In the genomic region with DNA sequence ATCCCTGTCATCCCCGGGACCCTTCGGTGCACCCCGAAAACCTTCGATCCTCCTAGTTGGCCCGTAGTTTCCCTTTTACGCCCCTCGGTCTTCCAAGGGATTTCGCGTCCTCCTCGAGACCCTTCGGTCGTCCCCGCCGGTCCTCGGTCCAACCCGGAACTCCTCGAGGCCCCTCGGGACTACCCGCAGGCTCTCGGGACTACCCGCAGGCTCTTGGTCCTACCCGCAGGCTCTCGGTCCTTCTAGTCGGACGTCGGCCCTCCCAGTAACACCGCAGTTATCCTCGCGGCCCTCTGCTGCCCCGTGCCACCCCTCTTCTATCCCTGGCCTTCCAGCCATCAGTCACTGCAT, we compare ENCODE assay signal across 8 mouse cellular contexts. TPM values are rescaled to one million over a fixed set of nuclear protein-coding genes. Genes with fewer than 3 reads are reported as not detected.
DNase-seq lines count a peak whose midpoint lies in the region; ATAC-seq and TF ChIP-seq lines count a peak whose summit lies in the region.

No protein-coding gene starts in this region.

- ATAC-seq in embryonic facial prominence, embryonic 12.5 days (ENCODE audit: insufficient number of reproducible peaks, insufficient read depth, low FRiP score, low TSS enrichment): peak; percentile 47; the same call in 1 of the 2 replicates
- ATAC-seq in hindbrain, embryonic 11.5 days (ENCODE audit: low FRiP score): peak; percentile 58
- ATAC-seq in midbrain, embryonic 16.5 days: peak; percentile 41

- H3K27ac ChIP-seq in gastrocnemius, adult 2 months: peak overlapping the region; percentile 92
- no peak overlapping the region for H3K27ac ChIP-seq in ES-E14 (ENCODE audit: insufficient read depth, low read depth, low read length, poor library complexity, severe bottlenecking)
- H3K27ac ChIP-seq in embryonic facial prominence, embryonic 12.5 days: no peak overlapping the region
- no peak overlapping the region for H3K27ac ChIP-seq in hindbrain, embryonic 11.5 days (ENCODE audit: low read depth, low read length)
- no peak overlapping the region; the same call in 1 of the 2 replicates for H3K27ac ChIP-seq in midbrain, embryonic 16.5 days (ENCODE audit: low read length)

- in situ Hi-C loops in ES-E14 (cut with MboI; ENCODE audit: low sequenced_read_pairs in 2 of 2, unreplicated experiment in 2 of 2): no loop called here

- DNase-seq in gastrocnemius, adult 2 months: peak; percentile 40
- DNase-seq in gastrocnemius, adult 8-10 months (ENCODE audit: low spot score in 2 of 2): no peak
- DNase-seq in ES-E14 (ENCODE audit: low read depth, low spot score) (no peak), liver (peak; percentile 30)
- peak; percentile 44 for DNase-seq in hindbrain, embryonic 11.5 days (ENCODE audit: low spot score)
- peak; percentile 23 for DNase-seq in yolk sac, embryonic 10.5 days (ENCODE audit: low spot score)

- peaks cover 0 to 4% of the 10 kb centered on the region in 2 experiments; a peak in 1 of 4 replicates for H3K4me1 ChIP-seq in ES-E14 (ENCODE audit: control insufficient read depth in 2 of 2, insufficient read depth in 2 of 2, low read length in 2 of 2, poor library complexity in 1 of 2)
- H3K4me1 ChIP-seq in embryonic facial prominence, embryonic 12.5 days: peaks cover 7% of the 10 kb centered on the region
- peaks cover 2% of the 10 kb centered on the region; the same call in 1 of the 2 replicates for H3K4me1 ChIP-seq in hindbrain, embryonic 11.5 days (replicated peaks; ENCODE audit: control insufficient read depth, insufficient read depth, low read length)
- H3K4me1 ChIP-seq in midbrain, embryonic 16.5 days (ENCODE audit: control insufficient read depth, insufficient read depth, low read length): peaks cover 15% of the 10 kb centered on the region

- H3K4me3 ChIP-seq in gastrocnemius, adult 2 months: peak overlapping the region; percentile 99
- H3K4me3 ChIP-seq in ES-E14 (ENCODE audit: insufficient read depth in 1 of 2, low read depth in 1 of 2, low read length in 2 of 2, poor library complexity in 1 of 2, severe bottlenecking in 1 of 2): peak overlapping the region; percentile 90 to 94
- peak overlapping the region; percentile 96 for H3K4me3 ChIP-seq in embryonic facial prominence, embryonic 12.5 days
- peak overlapping the region; percentile 95 for H3K4me3 ChIP-seq in hindbrain, embryonic 11.5 days (ENCODE audit: low read depth, low read length)
- H3K4me3 ChIP-seq in midbrain, embryonic 16.5 days (ENCODE audit: low read depth, low read length): peak overlapping the region; percentile 80

- intact Hi-C loops in gastrocnemius, adult 2 months (cut with DNase I): no loop called here

- peak overlapping the region; percentile 95 for H3K9ac ChIP-seq in ES-E14 (ENCODE audit: insufficient read depth, low read depth, low read length, poor library complexity, severe bottlenecking)
- peak overlapping the region; percentile 95 for H3K9ac ChIP-seq in embryonic facial prominence, embryonic 12.5 days
- peak overlapping the region; percentile 96 for H3K9ac ChIP-seq in hindbrain, embryonic 11.5 days (ENCODE audit: low read depth, low read length)
- H3K9ac ChIP-seq in midbrain, embryonic 16.5 days (ENCODE audit: low read depth, low read length): peak overlapping the region; percentile 88

- under 1% methylated on average over 30 of the region's 30 CpGs for WGBS in embryonic facial prominence, embryonic 12.5 days
- whole genome bisulfite sequencing in hindbrain, embryonic 11.5 days: under 1% methylated on average over 30 of the region's 30 CpGs
- WGBS in midbrain, embryonic 16.5 days: under 1% methylated on average over 30 of the region's 30 CpGs

- peaks cover 30% of the 10 kb centered on the region for H3K36me3 ChIP-seq in ES-E14 (ENCODE audit: control insufficient read depth, insufficient read depth, low read length, poor library complexity, severe bottlenecking)
- peaks cover 38% of the 10 kb centered on the region for H3K36me3 ChIP-seq in embryonic facial prominence, embryonic 12.5 days
- peaks cover 15% of the 10 kb centered on the region for H3K36me3 ChIP-seq in hindbrain, embryonic 11.5 days (ENCODE audit: control insufficient read depth, insufficient read depth, low read length)
- H3K36me3 ChIP-seq in midbrain, embryonic 16.5 days (ENCODE audit: control insufficient read depth, insufficient read depth, low read length): peaks cover 29% of the 10 kb centered on the region

- H3K9me3 ChIP-seq in ES-E14 (ENCODE audit: control insufficient read depth, insufficient read depth, low read depth, low read length): no peaks in the 10 kb centered on the region
- H3K9me3 ChIP-seq in embryonic facial prominence, embryonic 12.5 days: no peaks in the 10 kb centered on the region
- no peaks in the 10 kb centered on the region for H3K9me3 ChIP-seq in hindbrain, embryonic 11.5 days (ENCODE audit: control insufficient read depth, low read length)
- H3K9me3 ChIP-seq in midbrain, embryonic 16.5 days (replicated peaks; ENCODE audit: control insufficient read depth, low read length, poor library complexity, severe bottlenecking): no peaks in the 10 kb centered on the region

- H3K27me3 ChIP-seq in embryonic facial prominence, embryonic 12.5 days: no peaks in the 10 kb centered on the region
- no peaks in the 10 kb centered on the region for H3K27me3 ChIP-seq in hindbrain, embryonic 11.5 days (ENCODE audit: control insufficient read depth, insufficient read depth, low read length)
- H3K27me3 ChIP-seq in midbrain, embryonic 16.5 days (ENCODE audit: control insufficient read depth, insufficient read depth, low read depth, low read length): no peaks in the 10 kb centered on the region

- peak overlapping the region; percentile 80 for H3K4me2 ChIP-seq in embryonic facial prominence, embryonic 12.5 days (replicated peaks)
- peak overlapping the region; percentile 74 for H3K4me2 ChIP-seq in hindbrain, embryonic 11.5 days (replicated peaks; ENCODE audit: low read depth, low read length)
- H3K4me2 ChIP-seq in midbrain, embryonic 16.5 days (ENCODE audit: low read length): peak overlapping the region; percentile 74

- no peak for TF ChIP-seq CTCF in gastrocnemius, adult 2 months (IDR thresholded peaks at IDR 0.05)

TF ChIP-seq in ES-E14, 5 proteins besides CTCF, POLR2A, EP300 and RAD21:
- TF ChIP-seq ZNF384 (IDR thresholded peaks at IDR 0.05; ENCODE audit: low read depth, low read length) (no peak), MAFK (IDR thresholded peaks at IDR 0.05; ENCODE audit: insufficient read depth, low read depth, low read length) (no peak), CHD2 (IDR thresholded peaks at IDR 0.05; ENCODE audit: low read depth, low read length) (no peak), ZC3H11A (IDR thresholded peaks at IDR 0.05; ENCODE audit: borderline replicate concordance, low read depth, low read length) (no peak), HCFC1 (IDR thresholded peaks at IDR 0.05; ENCODE audit: borderline replicate concordance, insufficient read depth, low read length) (no peak)
TF ChIP-seq in ES-E14: peak in this region for 0.

RNA-seq across cellular contexts. Expression of gene Sin3b, which starts 0.5 kb away (rescaled TPM):
- total RNA-seq in gastrocnemius, adult 2 months (2021): 10 to 100 TPM; 29.4 to 36.6 TPM
- total RNA-seq in gastrocnemius, adult 8-10 months (2022): 10 to 100 TPM; 31.2 to 39.4 (median 33.8) TPM
- 135 and 189 TPM in 2 replicates for total RNA-seq in ES-E14 (2012; rRNA removed)
- 177 and 182 TPM in 2 replicates for polyA plus RNA-seq in embryonic facial prominence, embryonic 12.5 days (2016; fragmentation: Nextera tagmentation; extraction: Ambion mirVana)
- 153 and 157 TPM in 2 replicates for polyA plus RNA-seq in hindbrain, embryonic 11.5 days (2014; fragmentation: Nextera tagmentation; extraction: Ambion mirVana)
- 173 and 175 TPM in 2 replicates for polyA plus RNA-seq in midbrain, embryonic 16.5 days (2015; fragmentation: Nextera tagmentation; extraction: Ambion mirVana)

RNA-seq across cellular contexts. Expression of gene F2rl3, which starts 38.1 kb away (rescaled TPM):
- 1 to 10 TPM; 1.1 to 1.6 TPM for total RNA-seq in gastrocnemius, adult 2 months (2021)
- 1 to 10 TPM; 1.1 to 2.0 (median 1.6) TPM for total RNA-seq in gastrocnemius, adult 8-10 months (2022)
- 0.31 and 0.37 TPM in 2 replicates for total RNA-seq in ES-E14 (2012; rRNA removed)
- 1.8 and 2.2 TPM in 2 replicates for polyA plus RNA-seq in embryonic facial prominence, embryonic 12.5 days (2016; fragmentation: Nextera tagmentation; extraction: Ambion mirVana)
- polyA plus RNA-seq in hindbrain, embryonic 11.5 days (2014; fragmentation: Nextera tagmentation; extraction: Ambion mirVana): 0.91 and 1.5 TPM in 2 replicates
- polyA plus RNA-seq in midbrain, embryonic 16.5 days (2015; fragmentation: Nextera tagmentation; extraction: Ambion mirVana): 0.39 and 0.48 TPM in 2 replicates

Comparison
In these comparisons a context has a peak if more than half of its experiments do, and no peak if none do; other contexts are left out.
1. DNase-seq: peak in gastrocnemius, adult 2 months (single experiment), hindbrain, embryonic 11.5 days (single experiment), liver (single experiment) and yolk sac, embryonic 10.5 days (single experiment); none in gastrocnemius, adult 8-10 months (0 of 2) and ES-E14 (single experiment).
2. Peak in every context shown above with its lines, with median percentiles within 50 percentile points of each other: H3K4me3 ChIP-seq, H3K9ac ChIP-seq, ATAC-seq and H3K4me2 ChIP-seq.